In genomic region chr6:73232152-73232584, GRCm38 (mm10) we compare ENCODE assay signal across 12 mouse cellular contexts. TPM values are rescaled to one million over a fixed set of nuclear protein-coding genes. Genes with fewer than 3 reads are reported as not detected.
DNase-seq lines count a peak whose midpoint lies in the region; ATAC-seq and TF ChIP-seq lines count a peak whose summit lies in the region.
"Had no signal": no experiment of that assay in that cellular context is flagged by ENCODE, and none has a peak within 500 bp of the region (broad histone marks: within the 10 kb centered on the region; RNA-seq: fewer than 3 reads in every experiment).

No protein-coding gene starts in this region.

- peak overlapping the region; percentile 39; the same call in 1 of the 2 replicates for H3K4me2 ChIP-seq in liver, embryonic 15.5 days
- H3K4me2 ChIP-seq: limb, embryonic 12.5 days had no signal

- peak; percentile 76 for DNase-seq in kidney, postnatal 10 days
- no peak for DNase-seq in right cerebral cortex, adult 18-20 months
- DNase-seq in spleen, adult 18-20 months = no peak
- DNase-seq in right cerebral cortex, postnatal 14 days = no peak
- DNase-seq: cerebellum, adult 11-12 months; thymus, postnatal 36 days had no signal

- H3K4me3 ChIP-seq in ES-Bruce4 (ENCODE audit: low read depth, low read length) = no peak overlapping the region
- no peak overlapping the region for H3K4me3 ChIP-seq in brown adipose tissue, adult 24 weeks (ENCODE audit: insufficient read depth, low read depth, low read length)
- peak overlapping the region; percentile 20; the same call in 1 of the 2 replicates for H3K4me3 ChIP-seq in liver, embryonic 15.5 days (replicated peaks)
- H3K4me3 ChIP-seq: limb, embryonic 12.5 days; myocyte had no signal

- H3K9me3 ChIP-seq in ES-Bruce4 (replicated peaks; ENCODE audit: control insufficient read depth, insufficient read depth, low read length, poor library complexity, severe bottlenecking) = peaks cover 18% of the 10 kb centered on the region
- no peaks in the 10 kb centered on the region for H3K9me3 ChIP-seq in liver, embryonic 15.5 days (replicated peaks)
- H3K9me3 ChIP-seq: limb, embryonic 12.5 days had no signal

- no peak for TF ChIP-seq CTCF in ES-Bruce4 (IDR thresholded peaks at IDR 0.05; ENCODE audit: low read depth, low read length)

- ATAC-seq in liver, embryonic 15.5 days (ENCODE audit: insufficient read depth) = peak; percentile 86
- ATAC-seq: CD4-positive, CD25-positive, alpha-beta regulatory T cell, adult 4 months had no signal

- peak overlapping the region; percentile 19 for H3K27ac ChIP-seq in ES-Bruce4 (ENCODE audit: insufficient read depth, low read length)
- 0 out of 2 replicates have a peak overlapping the region, but pooled peaks have one; percentile 53 for H3K27ac ChIP-seq in brown adipose tissue, adult 24 weeks (replicated peaks; ENCODE audit: low read depth, low read length)
- H3K27ac ChIP-seq in liver, embryonic 15.5 days (replicated peaks) = peak overlapping the region; percentile 74
- H3K27ac ChIP-seq: limb, embryonic 12.5 days had no signal

- H3K9ac ChIP-seq in ES-Bruce4 (ENCODE audit: low read depth, poor library complexity, severe bottlenecking) = no peak overlapping the region
- H3K9ac ChIP-seq in liver, embryonic 15.5 days = no peak overlapping the region
- H3K9ac ChIP-seq: limb, embryonic 12.5 days had no signal

- no peaks in the 10 kb centered on the region for H3K27me3 ChIP-seq in ES-Bruce4 (ENCODE audit: control insufficient read depth, insufficient read depth, low read length, poor library complexity, severe bottlenecking)
- no peaks in the 10 kb centered on the region for H3K27me3 ChIP-seq in liver, embryonic 15.5 days
- H3K27me3 ChIP-seq: limb, embryonic 12.5 days had no signal

- peak; percentile 76; the same call in 1 of the 2 replicates for TF ChIP-seq EP300 in ES-Bruce4 (IDR thresholded peaks at IDR 0.05; ENCODE audit: insufficient read depth, low read depth, low read length)

- no peak for TF ChIP-seq POLR2A in ES-Bruce4 (IDR thresholded peaks at IDR 0.05; ENCODE audit: insufficient read depth, low read length)

- no peaks in the 10 kb centered on the region for H3K4me1 ChIP-seq in ES-Bruce4 (ENCODE audit: control insufficient read depth, insufficient read depth, low read length)
- H3K4me1 ChIP-seq in brown adipose tissue, adult 24 weeks (ENCODE audit: control insufficient read depth, insufficient read depth, insufficient read length, low read length) = peaks cover 3% of the 10 kb centered on the region; the same call in 1 of the 2 replicates
- H3K4me1 ChIP-seq in liver, embryonic 15.5 days (replicated peaks) = peaks cover 7% of the 10 kb centered on the region; the same call in 1 of the 2 replicates

- 66% methylated on average over 12 of the region's 12 CpGs for WGBS in liver, embryonic 15.5 days (ENCODE audit: insufficient replicate concordance)

- no peaks in the 10 kb centered on the region for H3K36me3 ChIP-seq in ES-Bruce4 (ENCODE audit: control insufficient read depth, insufficient read depth, low read length, poor library complexity, severe bottlenecking)
- H3K36me3 ChIP-seq in liver, embryonic 15.5 days (replicated peaks) = no peaks in the 10 kb centered on the region
- H3K36me3 ChIP-seq: limb, embryonic 12.5 days had no signal

RNA-seq across cellular contexts. Expression of gene Dnah6, which starts 10.7 kb away (rescaled TPM):
- not detected in 2 replicates for polyA plus RNA-seq in ES-Bruce4 (2011; ENCODE audit: insufficient read depth, insufficient read length, low read depth, missing spikeins)
- polyA plus RNA-seq in brown adipose tissue, adult 24 weeks (2012; ENCODE audit: insufficient read depth, insufficient read length, missing spikeins) = not detected in 2 replicates
- polyA plus RNA-seq in liver, embryonic 15.5 days (2015; fragmentation: Nextera tagmentation; extraction: Ambion mirVana) = 0.01 and 0.02 TPM in 2 replicates
- polyA plus RNA-seq: CD4-positive, CD25-positive, alpha-beta regulatory T cell, adult 4 months; limb, embryonic 12.5 days had no signal

RNA-seq across cellular contexts. Expression of gene Suclg1, which starts 16.0 kb away (rescaled TPM):
- polyA plus RNA-seq in ES-Bruce4 (2011; ENCODE audit: insufficient read depth, insufficient read length, low read depth, missing spikeins) = 122 and 131 TPM in 2 replicates
- 2,272 and 2,335 TPM in 2 replicates for polyA plus RNA-seq in brown adipose tissue, adult 24 weeks (2012; ENCODE audit: insufficient read depth, insufficient read length, missing spikeins)
- polyA plus RNA-seq in liver, embryonic 15.5 days (2015; fragmentation: Nextera tagmentation; extraction: Ambion mirVana) = 130 and 131 TPM in 2 replicates

Comparison
In these comparisons a context has a peak if more than half of its experiments do, and no peak if none do; other contexts are left out.
1. H3K27ac ChIP-seq: peak in every context shown above with its lines; median percentile 74 in liver, embryonic 15.5 days; 53 in brown adipose tissue, adult 24 weeks; 19 in ES-Bruce4.
2. RNA of gene Suclg1, which starts 16.0 kb away (polyA plus RNA-seq): 2,272 to 2,335 TPM in brown adipose tissue, adult 24 weeks; 122 to 131 TPM in ES-Bruce4 and 130 to 131 TPM in liver, embryonic 15.5 days; every median in the first group is over 10 times any median in the second.